Mouse (Mus musculus) midbrain, embryonic 15.5 days (tissue): ENCODE data around the gene Gm28845. TPM values are rescaled to one million over a fixed set of nuclear protein-coding genes. Genes with fewer than 3 reads are reported as not detected.

Experiments
- polyA plus RNA-seq: library from polyadenylated mRNA; unstranded; fragments of >200 nt; fragmentation: Nextera tagmentation; extraction: Ambion mirVana; gene quantifications from 2 replicates; pipeline ENCODE4 v1.2.1, GENCODE M21; 2015

The Gm28845 gene
- polyA plus RNA-seq, 1 experiment from 2014 or later: not detected

Other genes starting within 250 kb of the Gm28845 start
- 12.4 and 12.5 TPM in 2 replicates for gene Plekhm3, start 162.7 kb downstream of the Gm28845 start, polyA plus RNA-seq
- not detected in 2 replicates for gene Akr1cl, start 86.8 kb downstream of the Gm28845 start, polyA plus RNA-seq
- not detected in 2 replicates for gene Cryge, start 68.4 kb downstream of the Gm28845 start, polyA plus RNA-seq
- not detected in 2 replicates for gene Crygd, start 56.1 kb downstream of the Gm28845 start, polyA plus RNA-seq
- not detected in 2 replicates for gene Crygc, start 45.9 kb downstream of the Gm28845 start, polyA plus RNA-seq
- gene Crygb, start 37.3 kb downstream of the Gm28845 start, polyA plus RNA-seq: not detected in 2 replicates
- not detected in 2 replicates for gene Cryga, start 16.2 kb downstream of the Gm28845 start, polyA plus RNA-seq
- gene D630023F18Rik, start 3.7 kb upstream of the Gm28845 start, polyA plus RNA-seq: 0.80 and 1.1 TPM in 2 replicates
- 529 and 531 TPM in 2 replicates for gene Idh1, start 66.9 kb upstream of the Gm28845 start, polyA plus RNA-seq
- 10.6 and 12.8 TPM in 2 replicates for gene Pikfyve, start 67.1 kb upstream of the Gm28845 start, polyA plus RNA-seq
- 1.2 and 1.4 TPM in 2 replicates for gene Pth2r, start 162.5 kb upstream of the Gm28845 start, polyA plus RNA-seq